Mouse (Mus musculus) layer of hippocampus, adult 11-12 months (tissue): ENCODE measurements around the gene Tmem39a.
A peak's percentile ranks its signal among the peaks of the same experiment; 100 is the strongest.

Source experiments
- DNase-seq: peaks from one replicate; pipeline ENCODE4 v3.0.0; 2022; ENCODE audit warnings: low spot score

Tmem39a gene

GRCm38 (mm10) chr16:38591506-38591905 lies 33.0 kb downstream of the Tmem39a start:
- DNase-seq = no peak

- no peak for DNase-seq
Measured at GRCm38 (mm10) chr16:38592026-38592678, 33.7 kb downstream of the Tmem39a start.

- no peak for DNase-seq
Measured at GRCm38 (mm10) chr16:38592946-38593345, 34.4 kb downstream of the Tmem39a start.

- no peak for DNase-seq
Measured at GRCm38 (mm10) chr16:38594435-38594834, 35.9 kb downstream of the Tmem39a start.

- DNase-seq = no peak
Measured at GRCm38 (mm10) chr16:38596099-38596498, 37.6 kb downstream of the Tmem39a start.

GRCm38 (mm10) chr16:38596651-38597050 lies 38.2 kb downstream of the Tmem39a start:
- no peak for DNase-seq

GRCm38 (mm10) chr16:38598986-38599680 lies 40.6 kb downstream of the Tmem39a start:
- no peak for DNase-seq

GRCm38 (mm10) chr16:38602989-38603804 lies 44.7 kb downstream of the Tmem39a start:
- DNase-seq = peak; percentile 63

- no peak for DNase-seq
Measured at GRCm38 (mm10) chr16:38606509-38606908, 48.0 kb downstream of the Tmem39a start.

- DNase-seq = no peak
Measured at GRCm38 (mm10) chr16:38608687-38609086, 50.2 kb downstream of the Tmem39a start.

GRCm38 (mm10) chr16:38609092-38609491 lies 50.6 kb downstream of the Tmem39a start:
- DNase-seq = no peak

GRCm38 (mm10) chr16:38612646-38613045 lies 54.1 kb downstream of the Tmem39a start:
- DNase-seq = no peak

- DNase-seq = no peak
Measured at GRCm38 (mm10) chr16:38613646-38614045, 55.1 kb downstream of the Tmem39a start.

- DNase-seq = no peak
Measured at GRCm38 (mm10) chr16:38617977-38618376, 59.5 kb downstream of the Tmem39a start.

- peak; percentile 89 for DNase-seq
Measured at GRCm38 (mm10) chr16:38619054-38619453, 60.6 kb downstream of the Tmem39a start.

GRCm38 (mm10) chr16:38620696-38621450 lies 62.4 kb downstream of the Tmem39a start:
- DNase-seq = no peak

GRCm38 (mm10) chr16:38622283-38622682 lies 63.8 kb downstream of the Tmem39a start:
- DNase-seq = no peak

GRCm38 (mm10) chr16:38624303-38624702 lies 65.8 kb downstream of the Tmem39a start:
- no peak for DNase-seq

- DNase-seq = no peak
Measured at GRCm38 (mm10) chr16:38625411-38625810, 66.9 kb downstream of the Tmem39a start.

GRCm38 (mm10) chr16:38625811-38626369 lies 67.4 kb downstream of the Tmem39a start:
- no peak for DNase-seq

- peak; percentile 64 for DNase-seq
Measured at GRCm38 (mm10) chr16:38632147-38632546, 73.6 kb downstream of the Tmem39a start.
